Mouse (Mus musculus) adrenal gland, postnatal 25 days (tissue): Measurements from ENCODE around the gene Kcnh3. TPM values are rescaled to one million over a fixed set of nuclear protein-coding genes. Genes with fewer than 3 reads are reported as not detected.
A peak's percentile ranks its signal among the peaks of the same experiment; 100 is the strongest.
"Not testable (repeated sequence)": the region's sequence is repeated elsewhere in the genome, so short reads cannot be mapped to it uniquely, and the experiment has no call there.

Experiments used
- DNase-seq: peaks from one replicate; pipeline ENCODE4 v3.0.0; 2021; ENCODE audit warnings: mixed read lengths
- total RNA-seq: library from RNA; stranded (reverse); gene quantifications from 2 replicates; pipeline ENCODE4 v1.2.3, GENCODE M21; 2021

Gene Kcnh3
- total RNA-seq, 1 experiment from 2014 or later = 1.2 TPM

DNA sequence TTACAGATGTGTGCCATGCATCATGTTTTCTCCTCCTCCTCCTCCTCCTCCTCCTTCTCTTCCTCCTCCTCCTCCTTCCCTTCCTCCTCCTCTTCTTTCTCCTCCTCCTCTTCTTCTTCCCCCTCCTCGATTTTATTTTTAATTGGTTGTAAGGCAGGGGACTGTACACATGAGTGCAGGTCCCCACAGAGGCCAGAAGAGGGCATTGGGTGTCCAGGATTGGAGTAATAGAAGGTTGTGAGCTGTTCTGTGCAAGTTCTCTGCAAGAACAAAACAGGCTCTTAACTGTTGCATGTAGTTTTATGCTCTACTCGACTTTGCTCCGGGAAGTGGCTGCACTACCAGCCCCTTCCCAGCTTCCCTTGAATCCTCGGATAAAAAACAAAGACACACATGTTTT is 15.5 kb downstream of the Kcnh3 start:
- DNase-seq = no peak

DNA sequence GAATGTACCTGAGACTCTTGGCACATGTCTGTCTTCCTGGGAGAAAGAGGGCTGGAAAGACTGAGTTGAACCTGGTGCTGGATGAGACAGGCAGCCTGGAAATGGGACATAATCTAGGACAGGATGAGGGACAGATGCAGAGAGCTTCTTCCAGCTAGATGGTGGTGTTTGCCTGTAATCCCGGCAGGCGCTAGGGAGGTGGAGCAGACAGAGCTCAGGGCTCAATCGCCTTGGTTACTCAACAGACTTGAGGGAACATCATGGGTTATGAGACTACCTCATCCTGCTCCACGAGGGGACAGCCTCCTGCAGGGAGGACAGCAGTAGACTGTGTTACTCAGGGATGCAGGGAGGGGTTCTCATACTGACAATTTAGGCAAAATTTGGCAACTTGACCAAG is 16.6 kb downstream of the Kcnh3 start:
- DNase-seq = no peak

DNA sequence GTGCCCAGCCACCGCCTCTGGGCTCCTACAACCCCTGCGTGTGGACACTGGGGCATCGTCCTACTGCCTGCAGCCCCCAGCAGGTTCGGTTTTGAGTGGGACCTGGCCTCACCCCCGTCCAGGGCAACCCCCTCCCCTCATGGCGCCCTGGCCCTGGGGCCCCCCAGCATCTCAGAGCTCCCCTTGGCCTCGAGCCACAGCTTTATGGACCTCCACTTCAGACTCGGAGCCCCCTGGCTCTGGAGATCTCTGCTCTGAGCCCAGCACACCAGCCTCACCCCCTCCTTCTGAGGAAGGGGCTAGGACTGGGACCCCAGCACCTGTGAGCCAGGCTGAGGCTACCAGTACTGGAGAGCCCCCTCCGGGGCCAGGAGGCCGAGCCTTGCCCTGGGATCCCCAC is 17.4 kb downstream of the Kcnh3 start:
- no peak for DNase-seq

DNA sequence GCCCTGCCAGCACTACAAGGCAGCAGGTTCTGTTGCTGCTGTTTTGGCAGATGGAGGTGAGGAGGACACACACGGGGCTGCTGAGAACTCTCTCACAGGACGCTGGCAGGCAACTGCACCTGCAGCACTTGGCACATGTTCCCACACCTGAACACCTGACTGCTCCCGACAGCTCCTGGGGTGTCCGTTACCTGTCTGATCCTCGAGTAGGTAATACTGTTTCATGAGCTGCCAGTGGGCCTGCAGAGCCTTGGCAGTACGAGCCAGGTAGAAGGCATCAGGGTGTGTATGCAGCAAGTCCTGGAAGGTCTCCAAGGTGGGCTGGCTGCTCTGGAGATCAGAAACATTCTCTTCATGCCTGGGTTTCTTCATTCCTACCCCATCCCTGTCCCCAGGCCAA is 22.1 kb downstream of the Kcnh3 start:
- not testable (repeated sequence) for DNase-seq

DNA sequence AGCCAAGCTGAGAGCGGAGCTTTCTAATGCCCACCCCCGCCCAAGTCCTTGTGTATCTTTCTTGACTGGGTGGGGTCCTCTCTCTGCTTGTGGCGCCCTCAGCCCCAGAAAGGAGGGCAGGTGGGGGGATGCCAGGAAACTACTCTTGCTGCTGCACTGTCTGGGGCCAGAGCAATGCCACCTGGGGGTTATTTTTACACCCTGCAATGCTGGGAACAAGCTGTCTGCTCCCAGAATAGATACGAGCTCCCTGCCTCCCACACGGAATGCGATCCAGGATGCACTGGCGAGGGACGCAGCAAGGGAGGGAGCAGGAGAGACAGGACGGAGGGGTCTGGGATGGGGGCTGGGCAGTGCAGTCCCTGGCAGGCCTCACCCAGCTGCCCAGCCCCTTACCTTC is 24.3 kb downstream of the Kcnh3 start:
- DNase-seq = no peak

DNA sequence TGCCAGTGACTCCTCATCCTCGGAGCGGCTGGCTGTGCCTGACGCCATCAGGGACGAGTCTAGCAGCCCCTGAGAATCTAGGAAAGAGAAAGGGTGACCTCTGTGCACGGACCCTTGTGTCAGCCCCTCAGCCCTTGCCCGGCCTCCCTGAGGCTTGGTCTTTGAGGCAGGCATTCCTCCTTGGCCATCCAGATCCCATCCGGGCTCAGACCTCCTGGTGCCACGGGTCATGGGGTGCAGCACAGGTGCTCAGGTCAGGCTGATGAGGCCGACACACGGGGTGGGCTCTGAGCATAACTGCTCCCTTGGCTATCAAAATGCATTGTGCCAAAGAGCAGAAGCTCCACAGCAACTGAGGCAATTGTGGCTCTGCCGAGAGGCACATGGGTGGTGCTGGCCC is 25.3 kb downstream of the Kcnh3 start:
- DNase-seq = no peak

DNA sequence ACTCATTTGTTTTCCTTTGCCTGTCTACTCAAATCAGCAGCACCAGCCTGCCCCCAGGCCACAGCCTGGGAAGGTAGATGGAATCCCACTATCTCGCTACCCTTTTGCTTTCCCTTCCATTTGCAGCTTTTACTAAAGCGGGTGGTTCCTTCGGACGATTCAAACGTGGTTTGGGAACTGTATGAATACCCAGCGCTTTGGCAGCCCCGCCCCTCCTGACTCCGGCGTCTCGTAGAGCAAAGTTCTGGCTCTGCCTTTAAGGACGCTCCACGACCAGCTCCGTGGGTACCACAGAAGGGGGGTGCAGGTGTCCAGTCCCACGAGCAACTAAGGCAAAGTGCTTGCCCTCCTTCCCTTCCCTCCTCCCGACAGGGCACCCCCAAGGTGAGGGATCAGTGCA is 26.4 kb downstream of the Kcnh3 start:
- DNase-seq = not testable (repeated sequence)

DNA sequence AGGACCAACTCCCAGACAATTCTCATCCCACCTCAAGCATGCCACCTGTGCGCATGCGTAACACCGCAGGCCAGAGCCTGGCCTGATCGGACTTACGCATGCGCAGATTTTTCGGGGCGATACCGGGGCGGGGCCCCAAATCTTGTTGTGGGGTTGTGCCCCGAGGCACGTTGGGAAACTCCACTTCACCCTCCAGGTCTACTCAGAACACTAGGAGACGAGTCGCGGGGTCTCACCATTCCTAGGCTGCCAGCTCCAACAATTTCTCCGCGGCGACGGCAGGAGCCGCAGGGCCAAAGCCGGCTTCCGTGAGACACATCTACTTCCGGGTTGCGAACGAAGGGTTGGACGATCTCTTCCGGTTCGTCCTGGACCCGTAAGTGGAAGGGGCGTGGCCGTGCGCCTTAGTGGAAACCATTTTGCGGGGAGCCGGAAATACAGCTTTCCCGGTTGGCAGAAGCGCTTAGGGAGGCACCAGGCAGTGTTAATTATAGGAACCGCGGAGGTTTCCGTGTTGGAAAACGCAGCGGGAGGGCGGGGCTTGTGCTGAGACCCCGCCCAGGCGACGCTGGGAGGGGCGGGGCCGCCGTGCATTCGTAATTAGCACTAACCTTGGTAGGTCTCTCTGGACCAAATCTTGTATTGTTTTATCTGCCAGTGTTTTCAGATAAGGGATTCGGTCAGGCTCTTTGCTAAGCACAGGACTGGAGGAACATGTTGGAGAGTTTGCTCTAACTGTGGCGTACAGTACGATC is 27.1 kb downstream of the Kcnh3 start, which contains the start of gene Mcrs1:
Gene Mcrs1, minus strand, starts transcription at position 336 of the 755 bp plus-strand sequence.
- DNase-seq = peak; percentile 93

DNA sequence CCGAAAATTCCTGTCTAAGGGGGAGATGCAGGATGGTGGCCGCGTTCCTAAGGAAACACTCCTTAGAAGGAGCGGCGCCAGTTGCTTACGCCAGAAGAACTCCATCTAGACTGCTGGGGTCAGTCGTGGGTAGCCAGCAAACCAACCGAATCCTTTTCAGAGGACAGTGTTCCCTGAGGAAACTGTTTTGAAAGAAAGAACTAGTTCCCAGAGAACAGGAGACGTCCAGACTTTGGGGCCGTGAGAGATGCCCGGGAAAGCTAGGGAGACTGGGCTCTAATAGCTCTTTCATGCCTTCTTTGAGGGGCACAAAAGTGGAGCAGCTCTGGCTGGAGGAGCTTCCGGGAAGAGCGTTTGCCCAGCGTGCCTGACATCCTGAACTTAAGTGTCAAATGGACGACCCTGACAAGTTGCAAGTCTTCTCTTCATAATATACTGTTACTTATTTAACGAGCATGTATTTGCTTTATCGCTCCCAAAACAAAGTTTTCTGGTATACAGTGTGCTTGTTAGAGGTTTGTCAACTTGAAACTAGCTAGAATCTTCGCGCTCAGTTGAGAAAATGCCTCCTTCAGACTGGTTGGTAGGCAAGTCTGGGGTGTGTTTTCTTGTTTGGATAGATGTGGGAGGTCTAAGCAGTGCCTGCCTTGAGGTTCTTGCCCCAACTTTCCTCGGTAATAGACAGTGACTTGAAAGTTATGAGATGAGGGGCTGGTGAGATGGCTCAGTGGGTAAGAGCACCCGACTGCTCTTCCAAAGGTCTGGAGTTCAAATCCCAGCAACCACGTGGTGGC is 27.9 kb downstream of the Kcnh3 start:
- DNase-seq = no peak

DNA sequence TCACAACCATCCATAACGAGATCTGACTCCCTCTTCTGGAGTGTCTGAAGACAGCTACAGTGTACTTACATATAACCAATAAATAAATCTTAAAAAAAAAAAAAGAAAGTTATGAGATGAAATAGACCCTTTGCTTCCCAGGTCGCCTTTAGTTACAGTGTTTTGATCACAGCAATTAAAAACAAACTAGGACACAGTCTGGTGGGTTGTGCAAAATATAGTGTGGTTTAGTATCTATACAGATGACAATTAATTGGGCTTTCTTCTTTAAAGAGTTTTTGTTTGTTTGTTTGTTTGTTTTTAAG is 28.5 kb downstream of the Kcnh3 start:
- not testable (repeated sequence) for DNase-seq

DNA sequence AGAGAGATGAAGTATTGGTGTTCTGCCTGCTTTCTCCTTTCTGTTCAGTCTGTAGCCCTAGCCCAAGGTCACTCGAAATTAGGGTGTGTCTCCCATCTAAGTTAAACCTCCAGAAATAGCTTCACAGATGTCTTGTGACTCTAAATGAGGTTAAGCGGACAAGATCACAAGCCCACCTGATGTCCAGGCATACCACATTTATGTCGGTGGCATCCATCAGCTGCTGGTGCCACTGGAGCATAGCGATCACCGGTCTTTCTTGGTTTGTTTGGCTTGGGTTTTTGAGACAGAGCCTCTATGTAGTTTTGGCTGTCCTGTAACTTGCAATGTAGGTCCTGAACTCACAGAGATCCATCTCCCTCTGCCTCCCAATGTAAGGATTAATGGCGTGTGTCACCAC is 29.1 kb downstream of the Kcnh3 start:
- no peak for DNase-seq

DNA sequence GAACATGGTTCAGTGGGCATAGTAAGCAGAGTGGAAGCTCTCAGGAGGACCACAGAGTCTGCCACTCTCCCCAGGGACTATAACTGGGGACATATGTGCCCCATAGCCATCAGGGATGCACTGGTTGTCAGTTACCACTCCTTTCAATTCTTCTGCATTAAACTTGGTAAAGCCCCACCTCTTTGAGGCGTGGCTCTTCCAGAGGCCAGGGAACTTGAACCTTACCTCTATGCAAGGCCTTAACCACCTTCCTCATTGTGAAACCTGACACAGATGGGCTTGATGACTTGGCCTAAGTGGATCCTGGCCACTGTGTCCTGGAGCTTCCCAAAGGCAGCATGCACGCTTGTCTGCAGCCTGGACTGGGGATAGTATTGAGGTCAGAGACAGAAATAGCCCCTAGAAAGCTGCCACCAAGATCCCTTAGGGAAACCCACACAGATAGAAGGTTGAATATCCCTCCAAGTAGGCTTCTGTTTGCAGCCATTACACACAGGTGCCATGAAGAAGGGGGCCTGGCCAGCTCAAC is 29.9 kb downstream of the Kcnh3 start:
- DNase-seq = no peak

DNA sequence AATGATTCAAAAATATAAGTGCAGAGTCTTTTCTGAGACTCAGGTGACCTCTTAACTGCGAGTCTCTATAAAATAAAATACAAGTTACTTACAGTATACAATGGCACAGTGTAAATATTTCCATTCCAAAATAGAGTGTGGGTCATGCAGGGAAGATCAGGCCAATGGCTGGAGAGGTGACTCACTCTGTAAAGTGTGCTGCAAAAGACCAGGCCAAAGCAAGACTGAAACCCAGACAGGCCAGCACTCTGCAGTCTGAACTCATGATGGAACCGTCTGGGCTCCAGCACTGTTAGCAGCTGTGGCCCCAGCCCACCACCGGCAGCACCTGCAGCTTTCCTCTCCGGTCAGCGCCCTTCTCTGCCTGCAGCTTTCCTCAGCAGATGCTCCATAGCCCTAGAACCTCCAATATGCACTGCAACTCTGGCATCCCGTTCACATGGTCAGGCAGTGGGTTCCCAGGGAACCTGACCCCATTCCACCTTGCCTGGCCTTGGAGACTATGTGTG is 30.6 kb downstream of the Kcnh3 start:
- DNase-seq = no peak

DNA sequence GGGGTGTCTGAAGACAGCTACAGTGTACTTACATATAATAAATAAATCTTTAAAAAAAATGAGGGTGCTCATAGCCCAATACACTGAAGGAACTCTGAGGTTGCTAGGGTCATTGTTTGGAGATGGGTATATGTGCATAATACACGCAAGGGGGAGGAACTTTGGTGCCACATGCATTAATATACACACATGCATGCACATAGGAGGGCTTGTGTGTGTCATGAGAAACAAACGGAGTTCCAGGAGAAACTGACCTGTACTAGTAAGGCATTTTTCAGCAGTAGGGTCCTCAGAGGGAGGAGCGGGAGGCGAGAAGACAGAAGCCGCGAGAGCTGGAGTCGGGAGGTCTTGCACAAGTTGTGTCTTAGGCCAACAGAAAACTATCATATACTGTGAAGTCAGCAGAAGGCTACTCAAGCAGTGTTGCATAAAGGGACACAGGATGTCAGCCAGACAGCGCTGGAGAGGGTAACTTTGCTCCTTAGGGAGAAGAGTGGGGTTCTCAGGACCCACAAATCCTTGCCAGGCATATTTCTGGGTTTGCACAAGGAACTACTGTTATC is 34.6 kb downstream of the Kcnh3 start:
- no peak for DNase-seq

DNA sequence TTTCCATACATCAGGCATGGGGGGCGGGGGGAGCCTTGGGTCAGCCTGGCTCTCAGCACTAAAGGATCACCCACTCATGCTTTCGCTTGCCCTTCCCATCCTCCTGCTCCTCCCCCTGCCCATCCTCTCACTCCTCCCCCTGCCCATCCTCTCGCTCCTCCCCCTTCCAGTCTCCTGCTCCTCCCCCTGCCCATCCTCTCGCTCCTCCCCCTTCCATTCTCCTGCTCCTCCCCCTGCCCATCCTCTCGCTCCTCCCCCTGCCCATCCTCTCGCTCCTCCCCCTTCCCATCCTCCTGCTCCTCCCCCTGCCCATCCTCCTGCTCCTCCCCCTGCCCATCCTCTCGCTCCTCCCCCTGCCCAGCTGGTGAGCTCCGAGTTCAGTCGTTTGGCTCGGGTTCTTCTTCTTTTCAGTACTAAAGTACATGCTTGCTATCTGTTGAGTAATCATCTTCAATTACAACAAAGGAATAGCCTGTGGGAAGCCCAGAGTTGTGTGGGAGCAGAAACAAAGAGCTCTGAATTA is 35.1 kb downstream of the Kcnh3 start:
- peak; percentile 78 for DNase-seq

DNA sequence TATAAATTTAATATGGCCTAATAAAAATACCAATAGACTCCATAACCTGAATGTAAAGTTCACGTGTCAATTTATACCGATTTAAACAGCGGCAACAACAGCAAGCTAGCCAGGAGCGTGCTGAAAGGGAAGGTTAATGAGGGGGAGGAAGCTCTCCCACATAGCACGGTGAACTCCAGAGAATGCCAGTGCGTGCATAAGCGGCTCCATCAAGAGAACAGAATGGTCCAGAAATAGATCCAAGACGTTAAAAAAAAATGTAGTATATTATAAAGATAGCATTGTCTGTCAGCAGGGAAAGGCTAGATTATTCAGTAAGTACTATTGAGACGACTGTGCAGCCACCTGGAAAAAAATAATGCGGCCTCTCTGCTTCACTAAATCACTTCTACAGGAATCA is 38.0 kb downstream of the Kcnh3 start:
- no peak for DNase-seq

DNA sequence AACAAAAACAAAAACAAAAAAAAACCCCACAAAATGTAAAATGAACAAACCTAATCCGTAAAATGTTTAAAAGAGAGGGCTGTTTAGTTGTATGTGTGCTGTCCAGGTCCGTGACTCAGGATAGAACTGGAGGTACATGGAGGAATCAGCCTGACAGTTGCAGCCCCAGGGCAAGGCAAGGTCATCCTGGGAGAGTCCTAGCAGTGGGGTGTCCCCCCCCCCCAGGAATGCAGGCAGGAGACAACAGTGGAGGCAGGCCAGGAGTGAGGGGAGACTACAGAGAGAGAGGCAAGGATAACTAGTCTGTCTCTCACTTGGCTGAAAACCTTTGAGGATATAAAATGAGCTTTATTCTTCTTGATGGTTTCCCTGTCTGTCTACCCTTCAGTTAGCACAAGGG is 39.7 kb downstream of the Kcnh3 start:
- no peak for DNase-seq

DNA sequence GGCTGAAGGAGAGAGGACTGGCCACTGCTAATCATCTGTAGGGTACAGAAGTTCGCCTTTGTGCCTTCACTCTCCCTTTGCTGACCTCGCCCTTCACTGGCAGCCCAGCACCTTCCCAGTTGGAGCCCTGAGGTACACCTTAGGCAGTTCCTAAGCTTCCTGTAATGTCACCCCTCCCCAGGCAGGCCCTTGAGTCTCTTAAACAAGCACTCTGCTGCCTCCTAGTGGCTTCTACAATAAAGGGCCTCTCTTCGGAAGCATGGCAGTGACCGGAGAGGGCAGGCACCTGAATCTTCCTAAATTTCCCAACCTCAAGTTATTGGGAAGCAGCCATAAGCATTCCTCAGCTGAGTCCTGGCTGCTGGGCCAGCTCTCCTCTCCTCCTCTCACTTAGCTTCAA is 41.0 kb downstream of the Kcnh3 start:
- DNase-seq = peak; percentile 52

DNA sequence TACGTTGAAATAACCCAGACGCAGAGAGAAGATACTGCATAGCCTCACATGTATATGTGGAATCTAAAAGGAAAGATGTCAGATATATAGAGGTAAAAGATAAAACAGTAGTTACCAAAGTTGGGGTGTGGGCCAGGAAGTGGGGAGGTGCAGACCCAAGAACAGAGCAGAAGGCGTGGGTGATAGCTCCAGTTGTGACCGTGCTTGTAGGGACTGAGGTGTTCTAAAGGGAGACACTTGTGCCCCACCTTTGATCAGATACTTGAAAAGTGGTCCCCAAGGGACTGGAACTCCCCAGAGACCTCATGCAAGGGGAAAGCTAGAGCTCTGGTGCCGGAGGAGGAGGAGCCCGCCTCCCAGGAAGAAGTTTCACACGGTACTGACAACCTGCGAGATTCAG is 51.4 kb downstream of the Kcnh3 start:
- DNase-seq = no peak

DNA sequence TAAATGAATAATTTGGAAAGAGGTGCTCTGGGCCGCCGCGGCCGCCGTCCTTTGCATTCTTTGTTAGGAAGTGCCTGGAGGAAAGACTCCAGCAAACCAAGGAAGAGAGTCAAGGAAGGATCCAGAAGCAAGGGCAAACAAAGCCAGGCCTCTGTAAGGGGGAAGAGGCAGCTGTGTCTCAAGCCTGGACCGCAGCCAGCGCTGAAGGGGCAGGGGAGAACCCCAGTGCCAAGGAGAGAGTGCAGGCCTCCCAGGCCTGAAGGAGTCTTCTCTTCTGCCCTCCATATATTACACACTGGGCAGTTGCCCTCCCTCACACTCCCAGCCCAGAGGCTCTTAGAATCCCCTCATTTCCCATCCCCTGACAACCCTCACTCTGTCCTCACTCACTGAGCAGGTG is 53.6 kb downstream of the Kcnh3 start:
- no peak for DNase-seq

DNA sequence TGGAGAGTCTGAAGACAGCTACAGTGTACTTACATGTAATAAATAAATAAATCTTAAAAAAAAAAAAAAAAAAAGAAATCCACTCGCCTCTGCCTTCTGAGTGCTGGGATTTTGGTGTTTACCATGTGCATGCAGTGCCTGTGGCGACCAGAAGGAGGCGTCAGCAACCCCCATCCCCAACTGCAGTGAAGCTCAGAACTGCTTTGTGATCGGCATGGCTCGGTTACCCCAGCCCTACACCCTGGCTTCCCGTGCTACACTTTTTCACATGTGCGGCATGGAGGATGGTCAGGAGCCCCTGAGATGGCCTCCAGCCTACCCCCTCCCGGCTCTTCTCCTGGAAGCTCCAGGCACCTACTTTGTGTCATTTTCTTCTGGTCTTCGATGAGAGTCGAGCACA is 58.8 kb downstream of the Kcnh3 start:
- DNase-seq = no peak

DNA sequence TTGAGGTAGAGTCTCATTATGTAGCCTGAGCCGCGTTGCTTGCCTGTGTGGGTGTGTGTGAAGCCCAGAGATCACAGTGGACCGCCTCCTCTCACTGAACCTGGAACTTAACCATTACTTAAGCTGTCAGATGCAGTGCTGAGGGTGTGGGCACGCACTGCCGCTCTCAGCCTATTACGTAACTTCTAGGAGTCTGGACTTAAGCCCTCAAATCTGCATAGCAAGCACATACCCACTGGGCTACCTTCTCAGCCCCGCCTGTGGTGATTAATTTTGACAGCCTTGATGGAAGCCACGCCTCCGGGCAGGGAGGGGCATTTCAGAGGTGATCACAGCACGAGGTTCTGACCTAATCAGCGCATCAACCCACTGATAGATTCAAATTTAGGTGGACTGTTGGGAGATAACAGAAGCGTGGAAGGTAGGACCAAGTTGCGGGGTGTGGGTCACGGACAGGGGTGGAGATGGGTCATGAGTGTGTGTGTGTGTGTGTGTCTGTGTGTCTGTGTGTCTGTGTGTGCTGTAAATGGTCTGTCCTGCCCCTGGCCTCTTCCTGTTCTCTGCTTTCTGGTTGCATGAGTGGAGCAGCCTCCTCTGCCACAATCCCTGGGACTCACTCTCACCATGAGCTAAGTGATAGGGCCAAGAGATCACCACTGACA is 60.0 kb downstream of the Kcnh3 start:
- DNase-seq = no peak

DNA sequence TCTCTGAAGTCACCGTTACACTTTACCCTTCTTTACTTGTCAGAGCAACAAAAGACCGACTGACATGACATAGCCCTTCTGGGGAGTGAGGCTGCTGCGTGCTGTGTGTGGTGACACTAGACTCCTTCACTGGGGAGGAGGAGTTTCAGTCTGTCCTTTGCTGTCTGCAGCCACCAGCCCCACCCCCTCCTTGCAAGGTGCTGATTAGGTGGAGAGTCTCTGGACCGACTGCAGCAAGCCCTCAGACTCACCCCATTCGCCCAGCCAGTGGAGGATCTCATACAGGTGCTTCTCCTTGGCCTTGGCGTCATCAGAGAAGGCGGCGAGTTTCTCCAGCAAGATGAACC is 60.5 kb downstream of the Kcnh3 start:
- DNase-seq = no peak
